19 mouse cellular contexts compared by ENCODE assay signal in genomic region chr6:146340951-146341350, GRCm38 (mm10).
DNase-seq lines count a peak whose midpoint lies in the region; ATAC-seq lines count a peak whose summit lies in the region.
"Had no signal": no experiment of that assay in that cellular context is flagged by ENCODE, and none has a peak within 500 bp of the region (broad histone marks: within the 10 kb centered on the region; RNA-seq: fewer than 3 reads in every experiment).

No protein-coding gene starts in this region.

- peak; percentile 38 to 53 for DNase-seq in cerebellum, postnatal 10 days
- no peak for DNase-seq in cerebellum, adult 9-11 months
- DNase-seq in midbrain, embryonic 11.5 days (ENCODE audit: low spot score, missing footprints): peak; percentile 41
- DNase-seq: adrenal gland, adult 2 months; adrenal gland, adult 8-10 months; adrenal gland, postnatal 10 days; adrenal gland, postnatal 14 days; adrenal gland, postnatal 25 days; adrenal gland, postnatal 36 days; B cell, adult 2 months; cerebellum, adult 11 months; cerebellum, adult 11-12 months; cerebellum, adult 18-20 months had no signal

- WGBS in midbrain, embryonic 11.5 days: 84% methylated on average over 5 of the region's 5 CpGs
- 70% methylated on average over 5 of the region's 5 CpGs for WGBS in midbrain, embryonic 16.5 days

- no peaks in the 10 kb centered on the region for H3K27me3 ChIP-seq in midbrain, embryonic 11.5 days (ENCODE audit: control insufficient read depth, insufficient read depth, low read length)
- H3K27me3 ChIP-seq in midbrain, embryonic 16.5 days (ENCODE audit: control insufficient read depth, insufficient read depth, low read depth, low read length): no peaks in the 10 kb centered on the region
- H3K27me3 ChIP-seq: CH12.LX, Patski had no signal

- no peaks in the 10 kb centered on the region for H3K9me3 ChIP-seq in midbrain, embryonic 11.5 days (ENCODE audit: control insufficient read depth, low read length)
- no peaks in the 10 kb centered on the region for H3K9me3 ChIP-seq in midbrain, embryonic 16.5 days (replicated peaks; ENCODE audit: control insufficient read depth, low read length, poor library complexity, severe bottlenecking)
- H3K9me3 ChIP-seq: G1E had no signal

- no peak overlapping the region for H3K9ac ChIP-seq in midbrain, embryonic 11.5 days (ENCODE audit: low read length)
- no peak overlapping the region for H3K9ac ChIP-seq in midbrain, embryonic 16.5 days (ENCODE audit: low read depth, low read length)

- peaks cover 3% of the 10 kb centered on the region; the same call in 1 of the 2 replicates for H3K4me1 ChIP-seq in midbrain, embryonic 11.5 days (ENCODE audit: control insufficient read depth, insufficient read depth, low read length)
- peaks cover 24% of the 10 kb centered on the region for H3K4me1 ChIP-seq in midbrain, embryonic 16.5 days (ENCODE audit: control insufficient read depth, insufficient read depth, low read length)

- H3K27ac ChIP-seq in midbrain, embryonic 11.5 days (ENCODE audit: low read depth, low read length): no peak overlapping the region
- no peak overlapping the region for H3K27ac ChIP-seq in midbrain, embryonic 16.5 days (ENCODE audit: low read length)

- no peak overlapping the region for H3K4me3 ChIP-seq in midbrain, embryonic 11.5 days (ENCODE audit: low read depth, low read length)
- no peak overlapping the region for H3K4me3 ChIP-seq in midbrain, embryonic 16.5 days (ENCODE audit: low read depth, low read length)

- ATAC-seq in midbrain, embryonic 11.5 days (ENCODE audit: low FRiP score): no peak
- ATAC-seq in midbrain, embryonic 16.5 days: no peak
- ATAC-seq: activated CD4-positive, CD25-positive, alpha-beta regulatory T cell, adult 4 months; CD4-positive, CD25-positive, alpha-beta regulatory T cell, adult 4 months; Patski had no signal

- no peaks in the 10 kb centered on the region for H3K36me3 ChIP-seq in midbrain, embryonic 11.5 days (ENCODE audit: control insufficient read depth, insufficient read depth, low read length)
- no peaks in the 10 kb centered on the region for H3K36me3 ChIP-seq in midbrain, embryonic 16.5 days (ENCODE audit: control insufficient read depth, insufficient read depth, low read length)

- no peak overlapping the region for H3K4me2 ChIP-seq in midbrain, embryonic 11.5 days
- no peak overlapping the region for H3K4me2 ChIP-seq in midbrain, embryonic 16.5 days (ENCODE audit: low read length)
